ENCODE assay signal across 8 mouse cellular contexts in the genomic region with DNA sequence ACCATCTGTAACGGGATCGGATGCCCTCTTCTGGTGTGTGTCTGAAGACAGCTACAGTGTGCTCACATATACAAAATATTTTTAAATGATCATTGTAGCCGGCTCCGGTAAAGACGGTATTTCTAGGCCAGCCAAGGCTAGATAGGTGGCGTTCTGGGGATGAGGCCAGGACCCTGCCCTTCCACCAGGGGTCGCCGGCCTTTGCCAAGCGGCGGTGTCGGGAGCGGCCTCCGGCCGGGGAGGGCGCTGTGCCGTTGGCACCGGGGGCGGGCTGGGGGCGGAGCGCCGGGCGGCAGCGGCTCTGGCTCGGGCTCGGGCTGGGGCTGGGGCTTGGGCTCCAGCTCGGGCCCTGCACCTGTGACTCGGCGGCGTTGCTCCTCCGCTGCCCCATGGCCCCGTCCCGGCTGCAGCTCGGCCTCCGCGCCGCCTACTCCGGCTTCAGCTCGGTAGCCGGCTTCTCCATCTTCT. TPM values are rescaled to one million over a fixed set of nuclear protein-coding genes. Genes with fewer than 3 reads are reported as not detected.
DNase-seq lines count a peak whose midpoint lies in the region; ATAC-seq and TF ChIP-seq lines count a peak whose summit lies in the region.

No protein-coding gene starts in this region.

- peak overlapping the region; percentile 36 for H3ac ChIP-seq in myocyte (ENCODE audit: control insufficient read depth, insufficient read length)

- TF ChIP-seq POLR2A in bone marrow macrophage, adult 2 months (IDR thresholded peaks at IDR 0.05; ENCODE audit: borderline replicate concordance, low read depth, low read length), result no peak; the same call in 1 of the 2 replicates
- peak; percentile 91 for TF ChIP-seq POLR2A in myocyte (IDR thresholded peaks at IDR 0.05; ENCODE audit: insufficient read length, low read depth)

- DNase-seq in B cell, adult 2 months, result peak; percentile 96
- peak; percentile 91 for DNase-seq in kidney, postnatal 0 days (ENCODE audit: low spot score)
- DNase-seq in liver, embryonic 11.5 days (ENCODE audit: low spot score), result peak; percentile 89
- peak; percentile 95 to 99 for DNase-seq in spleen, postnatal 4 days (ENCODE audit: low spot score in 2 of 2)

- no peaks in the 10 kb centered on the region for H3K36me3 ChIP-seq in embryonic facial prominence, embryonic 15.5 days
- no peaks in the 10 kb centered on the region for H3K36me3 ChIP-seq in heart, embryonic 12.5 days
- H3K36me3 ChIP-seq in kidney, postnatal 0 days (ENCODE audit: insufficient read depth, low read length), result no peaks in the 10 kb centered on the region
- no peaks in the 10 kb centered on the region for H3K36me3 ChIP-seq in liver, embryonic 11.5 days (ENCODE audit: control insufficient read depth, insufficient read depth, low read length)
- no peaks in the 10 kb centered on the region for H3K36me3 ChIP-seq in myocyte (ENCODE audit: control insufficient read depth, insufficient read depth)

- TF ChIP-seq CTCF in bone marrow macrophage, adult 2 months (IDR thresholded peaks at IDR 0.05; ENCODE audit: low read depth, low read length), result peak; percentile 87
- TF ChIP-seq CTCF in kidney, postnatal 0 days (IDR thresholded peaks at IDR 0.05; ENCODE audit: low read depth), result peak; percentile 89

- ATAC-seq in embryonic facial prominence, embryonic 15.5 days (ENCODE audit: insufficient number of reproducible peaks, low FRiP score, low TSS enrichment, low read depth), result peak; percentile 77
- ATAC-seq in heart, embryonic 12.5 days (ENCODE audit: insufficient number of reproducible peaks, low FRiP score), result peak; percentile 82
- ATAC-seq in kidney, postnatal 0 days (replicated peaks; ENCODE audit: low FRiP score, low read depth), result peak; percentile 70
- peak; percentile 83 for ATAC-seq in liver, embryonic 11.5 days (replicated peaks; ENCODE audit: low FRiP score)

- H3K4me2 ChIP-seq in embryonic facial prominence, embryonic 15.5 days (replicated peaks), result peak overlapping the region; percentile 79
- peak overlapping the region; percentile 93 for H3K4me2 ChIP-seq in heart, embryonic 12.5 days
- H3K4me2 ChIP-seq in kidney, postnatal 0 days (ENCODE audit: low read length), result peak overlapping the region; percentile 62
- H3K4me2 ChIP-seq in liver, embryonic 11.5 days, result peak overlapping the region; percentile 89
- peak overlapping the region; percentile 85 for H3K4me2 ChIP-seq in myocyte (ENCODE audit: low read depth)

- peak overlapping the region; percentile 78 for H3K4me3 ChIP-seq in bone marrow macrophage, adult 2 months (ENCODE audit: insufficient read depth, low read length)
- H3K4me3 ChIP-seq in embryonic facial prominence, embryonic 15.5 days (replicated peaks), result peak overlapping the region; percentile 68
- peak overlapping the region; percentile 86 for H3K4me3 ChIP-seq in heart, embryonic 12.5 days
- H3K4me3 ChIP-seq in kidney, postnatal 0 days (replicated peaks; ENCODE audit: low read depth, low read length), result peak overlapping the region; percentile 68
- H3K4me3 ChIP-seq in liver, embryonic 11.5 days (ENCODE audit: low read depth, low read length), result peak overlapping the region; percentile 94
- H3K4me3 ChIP-seq in myocyte, result peak overlapping the region; percentile 36

- peak overlapping the region; percentile 27; the same call in 1 of the 2 replicates for H3K27ac ChIP-seq in bone marrow macrophage, adult 2 months (ENCODE audit: insufficient read depth, low read depth, low read length)
- peak overlapping the region; percentile 13; the same call in 1 of the 2 replicates for H3K27ac ChIP-seq in embryonic facial prominence, embryonic 15.5 days (replicated peaks)
- H3K27ac ChIP-seq in heart, embryonic 12.5 days (ENCODE audit: poor library complexity, severe bottlenecking), result peak overlapping the region; percentile 44
- peak overlapping the region; percentile 84 for H3K27ac ChIP-seq in kidney, postnatal 0 days
- peak overlapping the region; percentile 69 for H3K27ac ChIP-seq in liver, embryonic 11.5 days (ENCODE audit: low read depth, low read length)

- H3K9ac ChIP-seq in embryonic facial prominence, embryonic 15.5 days, result peak overlapping the region; percentile 59
- peak overlapping the region; percentile 90 for H3K9ac ChIP-seq in heart, embryonic 12.5 days
- H3K9ac ChIP-seq in kidney, postnatal 0 days (ENCODE audit: low read depth, low read length), result peak overlapping the region; percentile 82
- H3K9ac ChIP-seq in liver, embryonic 11.5 days (ENCODE audit: low read depth, low read length), result peak overlapping the region; percentile 94

- H3K4me1 ChIP-seq in bone marrow macrophage, adult 2 months (ENCODE audit: control insufficient read depth, insufficient read depth, low read length), result peaks cover 39% of the 10 kb centered on the region
- peaks cover 72% of the 10 kb centered on the region for H3K4me1 ChIP-seq in embryonic facial prominence, embryonic 15.5 days
- peaks cover 31% of the 10 kb centered on the region for H3K4me1 ChIP-seq in heart, embryonic 12.5 days (replicated peaks)
- H3K4me1 ChIP-seq in kidney, postnatal 0 days (replicated peaks; ENCODE audit: insufficient read depth, low read length), result peaks cover 31% of the 10 kb centered on the region
- peaks cover 42% of the 10 kb centered on the region for H3K4me1 ChIP-seq in liver, embryonic 11.5 days (replicated peaks; ENCODE audit: control insufficient read depth, insufficient read depth, low read length)

- 2% methylated on average over 39 of the region's 39 CpGs for WGBS in embryonic facial prominence, embryonic 15.5 days
- 3% methylated on average over 38 of the region's 39 CpGs for WGBS in heart, embryonic 12.5 days
- WGBS in kidney, postnatal 0 days, result 3% methylated on average over 38 of the region's 39 CpGs
- 4% methylated on average over 33 of the region's 39 CpGs for WGBS in liver, embryonic 11.5 days

- H3K27me3 ChIP-seq in embryonic facial prominence, embryonic 15.5 days, result no peaks in the 10 kb centered on the region
- no peaks in the 10 kb centered on the region for H3K27me3 ChIP-seq in heart, embryonic 12.5 days (replicated peaks)
- H3K27me3 ChIP-seq in kidney, postnatal 0 days (ENCODE audit: insufficient read depth, low read length), result no peaks in the 10 kb centered on the region
- H3K27me3 ChIP-seq in liver, embryonic 11.5 days (replicated peaks; ENCODE audit: control insufficient read depth, insufficient read depth, low read length), result peaks cover 5% of the 10 kb centered on the region
- no peaks in the 10 kb centered on the region for H3K27me3 ChIP-seq in myocyte (ENCODE audit: control insufficient read depth, insufficient read depth, insufficient read length)

- H3K79me2 ChIP-seq in myocyte (ENCODE audit: control insufficient read depth, insufficient read depth), result no peaks in the 10 kb centered on the region

- no peaks in the 10 kb centered on the region for H3K9me3 ChIP-seq in embryonic facial prominence, embryonic 15.5 days (replicated peaks)
- no peaks in the 10 kb centered on the region for H3K9me3 ChIP-seq in heart, embryonic 12.5 days (replicated peaks)
- H3K9me3 ChIP-seq in kidney, postnatal 0 days (replicated peaks; ENCODE audit: low read length), result no peaks in the 10 kb centered on the region
- H3K9me3 ChIP-seq in liver, embryonic 11.5 days (ENCODE audit: control insufficient read depth, low read length), result no peaks in the 10 kb centered on the region

TF ChIP-seq in myocyte, 11 proteins besides CTCF, POLR2A, EP300 and RAD21:
- peak; percentile 14 for TF ChIP-seq SRF (IDR thresholded peaks at IDR 0.05; ENCODE audit: control insufficient read depth, insufficient read length, low read depth)
- no peak for TF ChIP-seq MAX (IDR thresholded peaks at IDR 0.05; ENCODE audit: low read depth)
- TF ChIP-seq E2F4 (IDR thresholded peaks at IDR 0.05; ENCODE audit: insufficient read depth), result no peak
- peak in 2 of 3 experiments; percentile 62 to 83 for TF ChIP-seq MYOD1 (IDR thresholded peaks at IDR 0.05; ENCODE audit: control insufficient read depth in 1 of 3, insufficient read length in 2 of 3, low read depth in 2 of 3)
- peak in 2 of 3 experiments; percentile 74 to 78 for TF ChIP-seq MYOG (IDR thresholded peaks at IDR 0.05; ENCODE audit: control insufficient read depth in 1 of 3, insufficient read depth in 1 of 3, insufficient read length in 2 of 3, low read depth in 2 of 3)
- TF ChIP-seq USF1 (IDR thresholded peaks at IDR 0.05; ENCODE audit: low read depth), result no peak
- TF ChIP-seq TCF12 (IDR thresholded peaks at IDR 0.05; ENCODE audit: insufficient read depth, poor library complexity, severe bottlenecking), result no peak
- TF ChIP-seq POLR2AphosphoS2 (IDR thresholded peaks at IDR 0.05; ENCODE audit: insufficient read length, low read depth), result peak; percentile 86
- TF ChIP-seq REST (IDR thresholded peaks at IDR 0.05; ENCODE audit: insufficient read depth, insufficient read length), result no peak

RNA-seq across cellular contexts. Expression of gene Slc48a1, which starts 5.8 kb away (rescaled TPM):
- polyA plus RNA-seq in bone marrow macrophage, adult 2 months (2012; ENCODE audit: insufficient read depth, insufficient read length, missing spikeins), result 261 and 265 TPM in 2 replicates
- 51.2 and 52.7 TPM in 2 replicates for polyA plus RNA-seq in embryonic facial prominence, embryonic 15.5 days (2015; fragmentation: Nextera tagmentation; extraction: Ambion mirVana)
- 52.9 and 55.0 TPM in 2 replicates for polyA plus RNA-seq in heart, embryonic 12.5 days (2016; fragmentation: Nextera tagmentation; extraction: Ambion mirVana)
- 86.9 and 108 TPM in 2 replicates for polyA plus RNA-seq in kidney, postnatal 0 days (2015; fragmentation: Nextera tagmentation; extraction: Ambion mirVana)
- polyA plus RNA-seq in liver, embryonic 11.5 days (2014; fragmentation: Nextera tagmentation; extraction: Ambion mirVana), result 55.0 and 62.1 TPM in 2 replicates
- 52.7 TPM for polyA plus RNA-seq in myocyte (2012; fragmentation: generic; extraction: Trizol)

RNA-seq across cellular contexts. Expression of gene Rapgef3, which starts 16.4 kb away (rescaled TPM):
- polyA plus RNA-seq in bone marrow macrophage, adult 2 months (2012; ENCODE audit: insufficient read depth, insufficient read length, missing spikeins), result 2.6 and 3.7 TPM in 2 replicates
- 11.8 and 12.9 TPM in 2 replicates for polyA plus RNA-seq in embryonic facial prominence, embryonic 15.5 days (2015; fragmentation: Nextera tagmentation; extraction: Ambion mirVana)
- 22.0 and 22.9 TPM in 2 replicates for polyA plus RNA-seq in heart, embryonic 12.5 days (2016; fragmentation: Nextera tagmentation; extraction: Ambion mirVana)
- polyA plus RNA-seq in kidney, postnatal 0 days (2015; fragmentation: Nextera tagmentation; extraction: Ambion mirVana), result 27.5 and 29.2 TPM in 2 replicates
- polyA plus RNA-seq in liver, embryonic 11.5 days (2014; fragmentation: Nextera tagmentation; extraction: Ambion mirVana), result 4.1 and 4.5 TPM in 2 replicates
- polyA plus RNA-seq in myocyte (2012; fragmentation: generic; extraction: Trizol), result 1.2 TPM

RNA-seq across cellular contexts. Expression of gene Endou, which starts 53.0 kb away (rescaled TPM):
- not detected in 2 replicates for polyA plus RNA-seq in bone marrow macrophage, adult 2 months (2012; ENCODE audit: insufficient read depth, insufficient read length, missing spikeins)
- polyA plus RNA-seq in embryonic facial prominence, embryonic 15.5 days (2015; fragmentation: Nextera tagmentation; extraction: Ambion mirVana), result 35.2 and 35.9 TPM in 2 replicates
- polyA plus RNA-seq in heart, embryonic 12.5 days (2016; fragmentation: Nextera tagmentation; extraction: Ambion mirVana), result 0.14 and 0.15 TPM in 2 replicates
- polyA plus RNA-seq in kidney, postnatal 0 days (2015; fragmentation: Nextera tagmentation; extraction: Ambion mirVana), result 1.5 and 2.2 TPM in 2 replicates
- polyA plus RNA-seq in liver, embryonic 11.5 days (2014; fragmentation: Nextera tagmentation; extraction: Ambion mirVana), result not detected in 2 replicates
- 0.01 TPM for polyA plus RNA-seq in myocyte (2012; fragmentation: generic; extraction: Trizol)

Comparison
In these comparisons a context has a peak if more than half of its experiments do, and no peak if none do; other contexts are left out.
1. Peak in every context shown above with its lines: DNase-seq, ATAC-seq, H3K4me3 ChIP-seq and H3K27ac ChIP-seq.
2. H3K27ac ChIP-seq: peak in every context shown above with its lines; median percentile 84 in kidney, postnatal 0 days; 69 in liver, embryonic 11.5 days; 44 in heart, embryonic 12.5 days; 27 in bone marrow macrophage, adult 2 months; 13 in embryonic facial prominence, embryonic 15.5 days.
3. H3K4me3 ChIP-seq: peak in every context shown above with its lines; median percentile 94 in liver, embryonic 11.5 days; 86 in heart, embryonic 12.5 days; 78 in bone marrow macrophage, adult 2 months; 68 in embryonic facial prominence, embryonic 15.5 days; 68 in kidney, postnatal 0 days; 36 in myocyte.
4. RNA of gene Endou, which starts 53.0 kb away (polyA plus RNA-seq): 35.2 to 35.9 TPM in embryonic facial prominence, embryonic 15.5 days; 1.5 to 2.2 TPM in kidney, postnatal 0 days, 0.14 to 0.15 TPM in heart, embryonic 12.5 days, not detected in liver, embryonic 11.5 days, 0.01 TPM in myocyte (single experiment) and not detected in bone marrow macrophage, adult 2 months; every median in the first group is over 10 times any median in the second.